Mouse (Mus musculus): ENCODE measurements around the gene Crybb1. TPM values are rescaled to one million over a fixed set of nuclear protein-coding genes. Genes with fewer than 3 reads are reported as not detected.

Crybb1 gene
- polyA plus RNA-seq, 1 experiment from 2014 or later: 2.5 TPM

- Histone ChIP-seq H3K4me3 (ENCODE audit: low read depth, low read length) (no peak overlapping the region), H3K27ac (ENCODE audit: low read depth, low read length) (no peak overlapping the region), H3K9me3 (replicated peaks; ENCODE audit: control insufficient read depth, low read length) (no peaks in the 10 kb centered on the region), H3K27me3 (replicated peaks; ENCODE audit: control insufficient read depth, insufficient read depth, low read length) (no peaks in the 10 kb centered on the region), H3K4me2 (ENCODE audit: low read length) (no peak overlapping the region), H3K9ac (ENCODE audit: low read length) (no peak overlapping the region), H3K36me3 (ENCODE audit: control insufficient read depth, insufficient read depth, low read length) (no peaks in the 10 kb centered on the region), H3K4me1 (ENCODE audit: control insufficient read depth, insufficient read depth, low read length) (no peaks in the 10 kb centered on the region)
- WGBS: 90% methylated on average over 8 of the region's 8 CpGs
- ATAC-seq (no peak), DNase-seq (ENCODE audit: low spot score) (no peak)
Measured at GRCm38 (mm10) chr5:112290536-112290880, 34.9 kb downstream of the Crybb1 start.

DNA sequence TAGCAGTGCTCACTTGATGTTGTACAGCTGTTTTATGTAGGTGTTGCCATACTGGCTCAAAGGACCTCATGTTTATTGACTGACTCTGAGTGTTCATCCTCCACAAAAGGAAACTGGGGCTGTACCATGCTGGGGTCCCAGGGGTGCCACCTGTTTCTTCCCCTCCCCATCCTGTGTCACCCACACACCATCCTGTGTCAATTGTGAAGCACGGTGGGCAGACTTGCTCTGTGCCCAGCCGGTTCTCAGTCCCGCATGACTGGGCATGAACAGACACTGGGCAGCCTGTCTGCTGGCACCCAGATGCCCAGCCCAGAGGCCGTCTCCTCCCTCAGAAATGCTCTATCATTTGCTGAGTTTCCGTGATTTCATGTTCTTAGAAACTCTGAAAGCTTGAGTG lies 36.3 kb downstream of the Crybb1 start:
- no peak overlapping the region for H3K9ac ChIP-seq (ENCODE audit: low read length)
- no peaks in the 10 kb centered on the region for H3K36me3 ChIP-seq (ENCODE audit: control insufficient read depth, insufficient read depth, low read length)
- no peak for ATAC-seq
- H3K4me1 ChIP-seq (ENCODE audit: control insufficient read depth, insufficient read depth, low read length): no peaks in the 10 kb centered on the region
- no peak overlapping the region for H3K4me2 ChIP-seq (ENCODE audit: low read length)
- no peak overlapping the region for H3K27ac ChIP-seq (ENCODE audit: low read depth, low read length)
- no peaks in the 10 kb centered on the region for H3K27me3 ChIP-seq (replicated peaks; ENCODE audit: control insufficient read depth, insufficient read depth, low read length)
- no peak for DNase-seq (ENCODE audit: low spot score)
- no peaks in the 10 kb centered on the region for H3K9me3 ChIP-seq (replicated peaks; ENCODE audit: control insufficient read depth, low read length)
- H3K4me3 ChIP-seq (ENCODE audit: low read depth, low read length): no peak overlapping the region
- WGBS: 79% methylated on average over 5 of the region's 5 CpGs

GRCm38 (mm10) chr5:112292343-112292980 lies 36.8 kb downstream of the Crybb1 start:
- 85% methylated on average over 17 of the region's 17 CpGs for WGBS
- no peak overlapping the region for H3K4me3 ChIP-seq (ENCODE audit: low read depth, low read length)
- no peaks in the 10 kb centered on the region for H3K27me3 ChIP-seq (replicated peaks; ENCODE audit: control insufficient read depth, insufficient read depth, low read length)
- H3K4me1 ChIP-seq (ENCODE audit: control insufficient read depth, insufficient read depth, low read length): no peaks in the 10 kb centered on the region
- no peak for DNase-seq (ENCODE audit: low spot score)
- no peak overlapping the region for H3K4me2 ChIP-seq (ENCODE audit: low read length)
- H3K9ac ChIP-seq (ENCODE audit: low read length): no peak overlapping the region
- H3K27ac ChIP-seq (ENCODE audit: low read depth, low read length): no peak overlapping the region
- no peaks in the 10 kb centered on the region for H3K36me3 ChIP-seq (ENCODE audit: control insufficient read depth, insufficient read depth, low read length)
- no peak for ATAC-seq
- no peaks in the 10 kb centered on the region for H3K9me3 ChIP-seq (replicated peaks; ENCODE audit: control insufficient read depth, low read length)

GRCm38 (mm10) chr5:112293800-112294199 lies 38.2 kb downstream of the Crybb1 start:
- no peak for ATAC-seq
- DNase-seq (ENCODE audit: low spot score): no peak
- Histone ChIP-seq H3K4me2 (ENCODE audit: low read length) (no peak overlapping the region), H3K4me1 (ENCODE audit: control insufficient read depth, insufficient read depth, low read length) (no peaks in the 10 kb centered on the region), H3K9me3 (replicated peaks; ENCODE audit: control insufficient read depth, low read length) (no peaks in the 10 kb centered on the region), H3K36me3 (ENCODE audit: control insufficient read depth, insufficient read depth, low read length) (no peaks in the 10 kb centered on the region), H3K9ac (ENCODE audit: low read length) (no peak overlapping the region), H3K4me3 (ENCODE audit: low read depth, low read length) (no peak overlapping the region), H3K27ac (ENCODE audit: low read depth, low read length) (no peak overlapping the region), H3K27me3 (replicated peaks; ENCODE audit: control insufficient read depth, insufficient read depth, low read length) (no peaks in the 10 kb centered on the region)
- WGBS: 89% methylated on average over 2 of the region's 2 CpGs

- no peaks in the 10 kb centered on the region for H3K36me3 ChIP-seq (ENCODE audit: control insufficient read depth, insufficient read depth, low read length)
- ATAC-seq (no peak), DNase-seq (ENCODE audit: low spot score) (no peak)
- no peak overlapping the region for H3K27ac ChIP-seq (ENCODE audit: low read depth, low read length)
- no peak overlapping the region for H3K9ac ChIP-seq (ENCODE audit: low read length)
- no peaks in the 10 kb centered on the region for H3K27me3 ChIP-seq (replicated peaks; ENCODE audit: control insufficient read depth, insufficient read depth, low read length)
- H3K4me2 ChIP-seq (ENCODE audit: low read length): no peak overlapping the region
- no peaks in the 10 kb centered on the region for H3K9me3 ChIP-seq (replicated peaks; ENCODE audit: control insufficient read depth, low read length)
- H3K4me1 ChIP-seq (ENCODE audit: control insufficient read depth, insufficient read depth, low read length): no peaks in the 10 kb centered on the region
- WGBS: 64% methylated on average over 4 of the region's 4 CpGs
- no peak overlapping the region for H3K4me3 ChIP-seq (ENCODE audit: low read depth, low read length)
Measured at GRCm38 (mm10) chr5:112294696-112295095, 39.1 kb downstream of the Crybb1 start.

GRCm38 (mm10) chr5:112295162-112295561 lies 39.5 kb downstream of the Crybb1 start:
- H3K4me1 ChIP-seq (ENCODE audit: control insufficient read depth, insufficient read depth, low read length): no peaks in the 10 kb centered on the region
- no peaks in the 10 kb centered on the region for H3K9me3 ChIP-seq (replicated peaks; ENCODE audit: control insufficient read depth, low read length)
- no peak overlapping the region for H3K4me2 ChIP-seq (ENCODE audit: low read length)
- no peak for DNase-seq (ENCODE audit: low spot score)
- 36% methylated on average over 8 of the region's 8 CpGs for WGBS
- no peak for ATAC-seq
- no peaks in the 10 kb centered on the region for H3K27me3 ChIP-seq (replicated peaks; ENCODE audit: control insufficient read depth, insufficient read depth, low read length)
- no peak overlapping the region; the same call in 1 of the 2 replicates for H3K9ac ChIP-seq (ENCODE audit: low read length)
- H3K27ac ChIP-seq (ENCODE audit: low read depth, low read length): no peak overlapping the region
- no peaks in the 10 kb centered on the region for H3K36me3 ChIP-seq (ENCODE audit: control insufficient read depth, insufficient read depth, low read length)
- no peak overlapping the region for H3K4me3 ChIP-seq (ENCODE audit: low read depth, low read length)

GRCm38 (mm10) chr5:112295564-112295963 lies 39.9 kb downstream of the Crybb1 start:
- Histone ChIP-seq H3K27ac (ENCODE audit: low read depth, low read length) (no peak overlapping the region), H3K4me1 (ENCODE audit: control insufficient read depth, insufficient read depth, low read length) (no peaks in the 10 kb centered on the region), H3K4me3 (ENCODE audit: low read depth, low read length) (no peak overlapping the region), H3K9ac (ENCODE audit: low read length) (no peak overlapping the region), H3K9me3 (replicated peaks; ENCODE audit: control insufficient read depth, low read length) (no peaks in the 10 kb centered on the region), H3K36me3 (ENCODE audit: control insufficient read depth, insufficient read depth, low read length) (no peaks in the 10 kb centered on the region), H3K4me2 (ENCODE audit: low read length) (no peak overlapping the region), H3K27me3 (replicated peaks; ENCODE audit: control insufficient read depth, insufficient read depth, low read length) (no peaks in the 10 kb centered on the region)
- 51% methylated on average over 8 of the region's 8 CpGs for WGBS
- no peak for ATAC-seq
- no peak for DNase-seq (ENCODE audit: low spot score)

DNA sequence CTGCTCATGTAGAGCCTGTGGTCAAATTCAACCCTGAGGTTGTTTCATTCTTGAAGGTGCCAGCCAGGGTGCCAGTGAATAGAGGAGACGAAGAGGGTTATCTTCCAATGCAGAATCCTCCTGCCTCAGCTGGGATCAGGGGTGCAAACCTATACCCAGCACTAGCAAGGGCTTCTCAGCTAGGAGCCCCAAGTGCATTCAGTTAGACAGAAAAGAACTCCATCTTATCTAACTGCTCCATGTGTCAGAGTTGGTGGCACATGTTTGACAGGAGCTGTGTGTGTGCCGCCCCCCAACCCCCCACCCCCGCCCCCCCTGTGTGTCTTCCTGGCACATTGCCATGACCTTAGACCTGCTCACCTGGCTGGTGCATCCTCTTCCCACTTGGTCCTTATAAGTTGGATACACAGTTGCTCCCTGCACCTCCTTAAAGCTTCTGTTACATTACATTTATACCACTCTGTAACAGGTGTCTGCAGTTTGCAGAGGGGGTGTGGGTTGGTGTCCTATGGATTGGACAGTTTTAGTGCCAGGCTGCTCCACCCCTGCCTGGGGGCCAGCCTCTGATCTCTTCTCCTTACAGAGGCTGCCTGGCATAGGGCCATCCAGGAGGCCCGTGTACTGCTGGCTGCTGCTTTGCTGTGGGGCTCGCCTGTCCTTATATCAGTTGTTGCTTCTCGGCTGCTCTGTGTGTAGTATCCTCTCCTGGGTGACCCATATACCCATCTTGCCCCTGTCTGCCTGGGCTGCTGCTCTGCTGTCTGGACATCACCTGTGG lies 41.0 kb downstream of the Crybb1 start:
- Histone ChIP-seq H3K4me2 (ENCODE audit: low read length) (no peak overlapping the region), H3K4me3 (ENCODE audit: low read depth, low read length) (no peak overlapping the region), H3K27me3 (replicated peaks; ENCODE audit: control insufficient read depth, insufficient read depth, low read length) (no peaks in the 10 kb centered on the region), H3K4me1 (ENCODE audit: control insufficient read depth, insufficient read depth, low read length) (no peaks in the 10 kb centered on the region), H3K9ac (ENCODE audit: low read length) (no peak overlapping the region), H3K9me3 (replicated peaks; ENCODE audit: control insufficient read depth, low read length) (no peaks in the 10 kb centered on the region), H3K27ac (ENCODE audit: low read depth, low read length) (no peak overlapping the region), H3K36me3 (ENCODE audit: control insufficient read depth, insufficient read depth, low read length) (no peaks in the 10 kb centered on the region)
- ATAC-seq: no peak
- no peak for DNase-seq (ENCODE audit: low spot score)
- WGBS: 74% methylated on average over 6 of the region's 6 CpGs

DNA sequence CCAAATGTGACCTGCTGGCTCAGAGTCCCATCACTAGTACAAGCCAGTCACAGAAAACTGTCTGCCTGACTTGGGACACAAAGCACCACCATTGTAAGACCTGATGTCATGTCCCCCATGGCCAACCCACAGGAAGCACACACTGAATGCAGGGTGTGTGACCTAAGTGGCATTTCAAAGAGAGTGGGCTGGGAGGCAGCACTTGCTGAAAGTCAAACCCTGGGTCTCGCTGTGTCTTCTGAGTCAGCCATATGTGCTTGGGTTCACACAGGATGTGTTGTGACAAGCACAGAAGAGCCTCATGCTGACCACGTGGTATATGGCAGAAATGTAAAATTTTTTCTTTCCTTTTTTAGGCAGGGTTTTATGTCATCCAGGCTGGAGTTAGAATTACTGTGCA lies 41.6 kb downstream of the Crybb1 start:
- 81% methylated on average over 2 of the region's 2 CpGs for WGBS
- ATAC-seq: no peak
- Histone ChIP-seq H3K4me2 (ENCODE audit: low read length) (no peak overlapping the region), H3K27me3 (replicated peaks; ENCODE audit: control insufficient read depth, insufficient read depth, low read length) (no peaks in the 10 kb centered on the region), H3K4me1 (ENCODE audit: control insufficient read depth, insufficient read depth, low read length) (no peaks in the 10 kb centered on the region), H3K27ac (ENCODE audit: low read depth, low read length) (no peak overlapping the region), H3K4me3 (ENCODE audit: low read depth, low read length) (no peak overlapping the region), H3K9ac (ENCODE audit: low read length) (no peak overlapping the region), H3K36me3 (ENCODE audit: control insufficient read depth, insufficient read depth, low read length) (no peaks in the 10 kb centered on the region), H3K9me3 (replicated peaks; ENCODE audit: control insufficient read depth, low read length) (no peaks in the 10 kb centered on the region)
- DNase-seq (ENCODE audit: low spot score): no peak

All from forebrain, embryonic 14.5 days (tissue).